Mouse (Mus musculus): ENCODE data around the gene Rnf113a2.

Gene Rnf113a2

DNA sequence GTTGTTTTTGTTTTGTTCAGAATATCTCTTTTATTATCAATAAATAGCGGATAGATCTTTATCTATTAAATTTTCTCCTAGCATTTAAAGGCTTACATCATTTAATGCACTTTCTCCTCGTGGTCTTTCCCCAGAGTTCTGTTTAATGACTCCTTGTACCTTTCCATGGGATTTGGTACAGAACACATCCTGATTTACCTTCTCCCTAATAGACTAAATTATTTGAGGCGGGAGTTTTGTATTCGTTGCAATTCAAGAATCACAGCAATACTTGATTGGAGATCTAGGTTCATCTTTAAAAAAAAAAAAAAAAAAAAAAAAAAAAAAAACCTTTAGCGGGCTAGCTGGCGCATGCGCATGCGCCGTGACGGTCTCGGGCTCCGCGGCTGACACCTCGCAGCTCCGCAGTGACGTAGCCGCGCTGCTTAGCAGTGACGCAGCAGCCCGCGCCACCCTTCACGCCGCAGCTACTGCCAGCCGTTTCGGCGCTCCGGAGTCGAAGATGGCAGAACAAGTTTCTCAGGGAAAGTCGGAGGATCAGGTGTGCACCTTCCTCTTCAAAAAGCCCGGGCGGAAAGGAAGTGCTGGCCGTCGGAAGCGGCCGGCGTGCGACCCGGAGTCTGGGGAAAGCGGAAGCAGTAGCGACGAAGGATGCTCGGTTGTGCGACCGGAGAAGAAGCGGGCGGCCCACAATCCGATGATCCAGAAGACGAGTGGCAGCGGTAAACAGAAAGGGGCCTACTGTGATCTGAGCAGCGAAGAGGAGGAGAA lies at the start of gene Rnf113a2:
Gene Rnf113a2, plus strand, starts transcription at position 363 of the 771 bp plus-strand sequence.
- DNase-seq (ENCODE audit: extremely low spot score) = peak; percentile 81

- DNase-seq (ENCODE audit: extremely low spot score) = no peak
Observed at GRCm38 (mm10) chr12:84371647-84372046, 45.3 kb upstream of the Rnf113a2 start.

DNA sequence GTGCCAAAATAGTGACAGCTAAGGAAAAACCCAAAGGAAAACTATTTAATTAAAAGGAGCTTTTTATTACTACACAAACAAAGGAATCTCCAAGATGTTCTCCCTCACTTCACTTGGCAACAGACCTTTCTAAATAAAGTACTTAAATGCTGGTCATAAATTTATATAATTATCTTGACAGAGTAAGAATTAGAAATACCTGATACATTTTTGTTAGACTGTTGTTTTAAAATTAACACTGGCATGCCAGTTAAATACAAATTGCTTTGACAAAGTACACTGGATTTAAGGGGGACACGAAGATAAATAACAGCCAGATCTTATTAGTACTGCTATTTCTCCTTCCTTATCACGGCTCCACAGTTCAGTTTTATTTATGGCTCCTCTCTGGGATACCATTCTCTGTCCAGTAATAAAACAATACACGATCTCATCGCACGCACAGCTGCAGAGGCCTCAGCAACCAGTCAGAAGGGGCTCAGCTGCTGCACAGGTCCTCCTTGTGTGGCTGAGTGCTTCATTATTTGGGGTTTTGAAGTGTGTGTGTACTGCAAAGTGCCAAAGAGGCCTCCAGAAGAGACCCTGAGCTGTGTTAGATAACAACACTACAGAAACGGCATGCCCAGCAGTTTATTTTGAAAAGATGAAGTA lies 43.0 kb upstream of the Rnf113a2 start:
- no peak for DNase-seq (ENCODE audit: extremely low spot score)

DNA sequence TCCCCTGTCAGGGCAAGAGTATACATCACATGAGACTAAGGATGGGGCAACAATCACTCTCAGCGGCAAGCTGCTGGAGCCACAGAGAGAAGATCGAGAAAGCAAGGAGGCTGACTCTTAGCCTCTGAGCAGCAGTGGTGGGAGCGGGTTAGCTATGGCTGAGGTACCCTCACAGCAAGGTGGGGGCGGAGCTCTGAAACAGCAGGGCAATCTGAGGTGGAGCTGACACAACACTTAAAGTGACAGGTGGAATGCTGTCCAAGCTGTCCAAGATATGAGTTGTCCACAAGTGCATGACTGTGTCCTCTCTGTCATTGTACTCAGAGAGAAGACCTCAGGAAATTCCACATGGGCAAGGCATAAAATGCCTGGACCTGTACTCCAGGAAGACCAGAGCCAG lies 34.6 kb upstream of the Rnf113a2 start:
- no peak for DNase-seq (ENCODE audit: extremely low spot score)

- DNase-seq (ENCODE audit: extremely low spot score) = no peak
Observed at GRCm38 (mm10) chr12:84384644-84385081, 32.3 kb upstream of the Rnf113a2 start.

- no peak for DNase-seq (ENCODE audit: extremely low spot score)
Observed at GRCm38 (mm10) chr12:84385408-84385807, 31.6 kb upstream of the Rnf113a2 start.

DNA sequence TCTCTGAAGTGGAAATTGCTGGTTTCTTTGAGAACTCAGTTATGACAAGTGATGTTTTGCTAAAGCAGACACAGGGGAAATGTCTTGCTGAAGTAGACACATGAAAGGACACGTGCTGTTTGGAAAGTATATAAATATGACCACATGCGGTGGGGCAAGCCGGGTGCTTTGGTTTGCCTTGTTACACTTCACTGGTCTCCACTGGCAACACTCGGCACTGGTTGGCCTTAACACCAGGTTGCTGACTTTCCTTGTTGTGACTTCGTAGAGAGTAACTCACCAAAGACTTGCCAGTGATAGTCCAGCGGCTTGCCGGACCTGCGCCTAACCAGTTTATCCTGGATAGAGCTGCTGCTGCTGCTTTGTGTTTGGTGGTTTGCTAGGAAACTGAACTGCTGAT lies 28.9 kb upstream of the Rnf113a2 start:
- DNase-seq (ENCODE audit: extremely low spot score) = no peak

DNA sequence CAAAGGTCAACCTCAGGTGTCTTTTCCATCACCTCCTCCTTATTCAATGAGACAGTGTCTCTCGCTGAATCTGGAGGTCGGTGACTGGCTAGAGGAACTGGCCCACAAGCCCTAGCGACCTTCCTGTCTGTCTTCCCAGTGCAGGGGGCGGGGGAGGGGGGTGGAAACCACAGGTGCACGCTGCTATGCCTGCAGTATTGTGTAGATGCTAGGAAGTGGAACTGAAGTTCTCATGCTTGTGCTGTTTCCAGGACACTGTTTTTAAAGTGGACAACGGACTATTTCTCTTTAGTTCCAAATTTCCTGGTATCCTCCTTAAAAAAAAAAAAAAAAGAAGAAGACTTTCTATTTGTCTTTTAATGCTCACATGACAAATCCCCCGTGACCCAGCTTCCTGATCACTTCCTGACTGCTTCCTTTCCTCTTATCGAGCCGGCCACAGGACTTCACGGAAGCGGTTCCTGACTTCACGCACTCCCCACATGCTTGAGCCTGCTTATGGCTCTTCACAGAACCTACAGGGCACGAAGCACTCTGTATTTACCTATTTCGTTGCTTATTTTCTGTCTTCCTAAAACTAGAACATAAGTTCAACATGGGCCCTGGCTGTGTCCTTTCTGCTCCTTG lies 28.1 kb upstream of the Rnf113a2 start:
- no peak for DNase-seq (ENCODE audit: extremely low spot score)

GRCm38 (mm10) chr12:84390336-84390735 lies 26.7 kb upstream of the Rnf113a2 start:
- DNase-seq (ENCODE audit: extremely low spot score) = no peak

DNA sequence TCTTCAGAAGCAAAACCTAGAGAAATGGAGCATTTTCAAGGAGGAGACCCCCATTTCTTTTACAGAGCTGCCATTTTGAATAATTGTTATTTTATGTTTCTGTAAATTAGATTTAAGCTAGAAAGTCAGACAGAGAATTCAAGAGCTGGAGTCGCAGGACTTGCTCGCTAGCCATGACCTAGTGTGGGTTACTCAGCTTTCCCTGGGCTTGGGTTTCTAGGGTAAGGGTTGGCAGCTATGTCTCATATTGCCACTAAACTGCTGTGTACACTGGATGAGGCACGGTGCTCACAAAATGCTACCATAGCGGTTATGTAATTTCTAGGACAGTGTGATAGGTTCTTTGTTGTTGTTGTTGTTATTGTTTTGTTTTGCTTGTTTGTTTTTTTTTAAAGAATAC lies 24.3 kb upstream of the Rnf113a2 start:
- no peak for DNase-seq (ENCODE audit: extremely low spot score)

GRCm38 (mm10) chr12:84393847-84394246 lies 23.1 kb upstream of the Rnf113a2 start:
- DNase-seq (ENCODE audit: extremely low spot score) = no peak

GRCm38 (mm10) chr12:84396947-84397679 lies 19.9 kb upstream of the Rnf113a2 start:
- no peak for DNase-seq (ENCODE audit: extremely low spot score)

- DNase-seq (ENCODE audit: extremely low spot score) = no peak
Observed at GRCm38 (mm10) chr12:84397685-84398084, 19.3 kb upstream of the Rnf113a2 start.

GRCm38 (mm10) chr12:84398629-84399028 lies 18.4 kb upstream of the Rnf113a2 start:
- no peak for DNase-seq (ENCODE audit: extremely low spot score)

- DNase-seq (ENCODE audit: extremely low spot score) = no peak
Observed at GRCm38 (mm10) chr12:84399135-84399534, 17.9 kb upstream of the Rnf113a2 start.

GRCm38 (mm10) chr12:84399663-84400062 lies 17.3 kb upstream of the Rnf113a2 start:
- no peak for DNase-seq (ENCODE audit: extremely low spot score)

- DNase-seq (ENCODE audit: extremely low spot score) = no peak
Observed at GRCm38 (mm10) chr12:84400068-84400467, 16.9 kb upstream of the Rnf113a2 start.

DNA sequence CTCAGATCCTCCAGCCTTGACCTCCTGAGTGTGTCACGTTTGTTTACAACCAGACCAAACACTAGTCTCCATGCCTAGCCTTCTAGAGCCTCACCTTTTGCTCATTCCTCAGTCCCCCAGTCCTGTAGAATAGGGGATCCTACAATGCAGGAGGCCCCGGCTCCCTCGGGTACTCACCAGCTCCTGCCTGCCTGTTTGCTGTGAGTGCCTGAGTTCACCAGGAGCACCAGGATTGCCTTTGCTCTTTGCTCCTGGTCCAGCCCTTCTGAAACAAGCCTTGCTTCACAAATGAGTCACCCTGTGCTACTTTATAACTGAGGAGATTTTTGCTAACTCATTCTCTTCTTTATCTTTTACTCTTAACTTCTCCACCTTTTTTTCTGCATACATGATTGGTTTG lies 16.3 kb upstream of the Rnf113a2 start:
- no peak for DNase-seq (ENCODE audit: extremely low spot score)

DNA sequence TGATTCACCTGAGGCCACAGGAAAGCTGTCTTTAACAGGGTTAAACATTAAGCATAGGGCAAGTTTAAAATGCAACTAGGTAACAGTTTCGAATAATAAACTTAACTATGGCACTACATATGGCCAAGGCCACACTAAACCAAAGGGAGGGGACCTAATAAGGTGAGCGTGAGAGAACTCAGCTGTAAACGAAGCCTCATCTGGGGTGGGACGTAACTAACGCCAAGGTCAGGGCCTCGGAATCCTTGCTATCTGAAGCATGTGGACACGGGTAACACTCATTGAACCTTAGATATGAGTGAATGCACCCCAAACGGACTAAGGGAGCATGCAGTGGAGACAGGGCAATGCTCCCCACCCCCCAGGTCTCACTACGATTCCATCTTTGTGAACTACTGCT lies 14.1 kb upstream of the Rnf113a2 start:
- DNase-seq (ENCODE audit: extremely low spot score) = no peak

DNA sequence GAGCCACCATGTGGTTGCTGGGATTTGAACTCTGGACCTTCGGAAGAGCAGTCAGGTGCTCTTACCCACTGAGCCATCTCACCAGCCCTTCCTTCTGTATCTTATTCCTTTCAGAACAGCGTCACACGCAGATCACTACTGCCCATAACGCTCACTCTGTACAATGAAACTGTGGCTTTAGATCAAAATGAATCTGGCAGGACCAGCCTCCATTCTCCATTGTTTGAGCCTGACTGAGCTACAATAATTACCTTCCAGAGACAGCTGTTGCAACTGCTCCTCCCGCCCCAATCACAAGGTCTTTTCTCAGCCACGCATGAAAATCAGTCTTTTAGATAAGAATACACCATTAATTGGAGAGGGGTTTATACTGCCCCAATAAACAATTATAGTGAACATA lies 12.5 kb upstream of the Rnf113a2 start:
- no peak for DNase-seq (ENCODE audit: extremely low spot score)

- no peak for DNase-seq (ENCODE audit: extremely low spot score)
Observed at GRCm38 (mm10) chr12:84407259-84407658, 9.7 kb upstream of the Rnf113a2 start.

All from embryo, embryonic 9.5 days (tissue).